Mouse (Mus musculus) left cerebral cortex, adult 2 months (tissue): ENCODE data around the gene Pbx2. TPM values are rescaled to one million over a fixed set of nuclear protein-coding genes. Genes with fewer than 3 reads are reported as not detected.

Experiments used
- DNase-seq, 2 experiments: peaks; one replicate each; pipeline ENCODE4 v3.0.0; 2021 to 2022; ENCODE audit warnings: low spot score in 2 of 2, mixed read lengths in 1 of 2; ENCODE audit errors: extremely low spot score in 1 of 2
- H3K27ac ChIP-seq: fragments of 200-600 bp; 2 replicates; pipeline ENCODE4 v1.8.1; 2022
- H3K4me3 ChIP-seq: fragments of 200-600 bp; 2 replicates; pipeline ENCODE4 v1.8.1; 2022
- CTCF ChIP-seq: fragments of 200-600 bp; IDR thresholded peaks from 2 replicates; pipeline ENCODE4 v1.8.1; 2022; ENCODE audit warnings: antibody characterized with exemption, mild to moderate bottlenecking, moderate library complexity
- intact Hi-C: fragments of 180-260 bp; cut with DNase I; formaldehyde crosslinking; loops from one replicate; pipeline ENCODE4 v1.15.1; 2025
- total RNA-seq, 2 experiments: library from RNA; stranded (reverse); gene quantifications; 2 replicates each; pipeline ENCODE4 v1.2.3; 2021

The Pbx2 gene
- total RNA-seq, 2 experiments from 2014 or later = 49.6 to 68.5 TPM

GRCm38 (mm10) chr17:34591994-34592375 is 919 bp downstream of the Pbx2 start:
- H3K27ac ChIP-seq = peak overlapping the region; percentile 98
- intact Hi-C loops = loop anchor here (5.0 kb wide), 1 partner anchor 560 kb away; the partner anchor contains the start of genes Rxrb and Slc39a7
- TF ChIP-seq CTCF = no peak
- DNase-seq = peak; percentile 78 to 84
- H3K4me3 ChIP-seq = peak overlapping the region; percentile 70

GRCm38 (mm10) chr17:34592581-34593549 is 1.8 kb downstream of the Pbx2 start:
- TF ChIP-seq CTCF = no peak
- DNase-seq = peak in 1 of 2 experiments; percentile 36
- H3K4me3 ChIP-seq = peak overlapping the region; percentile 70
- peak overlapping the region; percentile 98 for H3K27ac ChIP-seq
- intact Hi-C loops = loop anchor here (1.0 to 5.0 kb wide), 2 partner anchors 9 to 561 kb away; partner anchors contain the start of genes Rxrb and Slc39a7

- intact Hi-C loops = loop anchor here (1.0 to 5.0 kb wide), 2 partner anchors 8 to 562 kb away; partner anchors contain the start of genes Rxrb and Slc39a7
- no peak; the same call in 1 of the 2 replicates for TF ChIP-seq CTCF
- no peak overlapping the region; the same call in 1 of the 2 replicates for H3K27ac ChIP-seq
- peak overlapping the region; percentile 70 for H3K4me3 ChIP-seq
- DNase-seq = peak in 1 of 2 experiments; percentile 26
Observed at GRCm38 (mm10) chr17:34593752-34594525, 2.9 kb downstream of the Pbx2 start.

- DNase-seq = no peak
- no peak for TF ChIP-seq CTCF
- no peak overlapping the region for H3K27ac ChIP-seq
- H3K4me3 ChIP-seq = no peak overlapping the region
- intact Hi-C loops = no loop called here
Observed at GRCm38 (mm10) chr17:34596098-34596497, 5.0 kb downstream of the Pbx2 start.

- H3K4me3 ChIP-seq = no peak within 1 kb of the TSS
- intact Hi-C loops = no loop called here
- DNase-seq = no peak
- no peak within 1 kb of the TSS for H3K27ac ChIP-seq
- no peak for TF ChIP-seq CTCF
Observed at GRCm38 (mm10) chr17:34597566-34598095, 6.6 kb downstream of the Pbx2 start, which contains the start of gene Ager. TSS of gene Ager (plus strand) at chr17:34597862.

GRCm38 (mm10) chr17:34599891-34600290 is 8.8 kb downstream of the Pbx2 start:
- no peak overlapping the region for H3K27ac ChIP-seq
- DNase-seq = no peak
- H3K4me3 ChIP-seq = no peak overlapping the region
- TF ChIP-seq CTCF = no peak
- intact Hi-C loops = no loop called here

- H3K27ac ChIP-seq = no peak overlapping the region
- TF ChIP-seq CTCF = no peak
- intact Hi-C loops = loop anchor here (1.0 kb wide), 1 partner anchor 8 kb away; no protein-coding TSS in a partner anchor
- DNase-seq = no peak
- H3K4me3 ChIP-seq = no peak overlapping the region
Observed at GRCm38 (mm10) chr17:34601796-34602195, 10.7 kb downstream of the Pbx2 start.

- H3K27ac ChIP-seq = peak within 1 kb of the TSS; percentile 99
- H3K4me3 ChIP-seq = peak within 1 kb of the TSS; percentile 68
- intact Hi-C loops = no loop called here
- no peak for TF ChIP-seq CTCF
- DNase-seq = peak; percentile 98 to 99
Observed at GRCm38 (mm10) chr17:34603375-34604060, 12.5 kb downstream of the Pbx2 start, which contains the start of gene Rnf5. TSS of gene Rnf5 (minus strand) at chr17:34603690.

- H3K27ac ChIP-seq = peak within 1 kb of the TSS; percentile 99
- peak within 1 kb of the TSS; percentile 68 for H3K4me3 ChIP-seq
- intact Hi-C loops = no loop called here
- TF ChIP-seq CTCF = no peak
- DNase-seq = peak; percentile 94 to 97
Observed at GRCm38 (mm10) chr17:34604061-34604508, 13.0 kb downstream of the Pbx2 start, which contains the start of gene Agpat1. TSS of gene Agpat1 (plus strand) at chr17:34604262.

GRCm38 (mm10) chr17:34604511-34605237 is 13.6 kb downstream of the Pbx2 start:
- Histone ChIP-seq H3K4me3 (peak overlapping the region; percentile 60), H3K27ac (peak overlapping the region; percentile 99)
- intact Hi-C loops = no loop called here
- TF ChIP-seq CTCF = no peak
- DNase-seq = peak in 1 of 2 experiments; percentile 31
